Mouse (Mus musculus): ENCODE data around the gene Lpp. TPM values are rescaled to one million over a fixed set of nuclear protein-coding genes. Genes with fewer than 3 reads are reported as not detected.

Gene Lpp
- polyA plus RNA-seq, 1 experiment, result 15.0 TPM

- DNase-seq, result no peak
- Histone ChIP-seq H3K4me1 (replicated peaks; ENCODE audit: control insufficient read depth, insufficient read depth, low read length) (0 out of 2 replicates have a peak, but pooled peaks cover 3% of the 10 kb centered on the region), H3K27me3 (ENCODE audit: control insufficient read depth, insufficient read depth, low read length) (no peaks in the 10 kb centered on the region), H3K36me3 (ENCODE audit: control insufficient read depth, insufficient read depth, low read length) (no peaks in the 10 kb centered on the region), H3K27ac (ENCODE audit: control insufficient read depth, insufficient read depth, low read length) (no peak overlapping the region), H3K4me3 (ENCODE audit: control insufficient read depth, insufficient read depth, low read length) (no peak overlapping the region)
- no peak for TF ChIP-seq CTCF (IDR thresholded peaks at IDR 0.05; ENCODE audit: borderline replicate concordance, control insufficient read depth, extremely low read depth, insufficient read depth, low read length, poor library complexity)
- TF ChIP-seq POLR2A (IDR thresholded peaks at IDR 0.05; ENCODE audit: control insufficient read depth, extremely low read depth, insufficient read depth, low read length, poor library complexity), result no peak
- 92% methylated on average over 7 of the region's 7 CpGs for WGBS
These were observed 205.3 kb downstream of the Lpp start for GRCm38 (mm10) chr16:24598567-24598966.

GRCm38 (mm10) chr16:24599766-24600165 is 206.5 kb downstream of the Lpp start:
- WGBS, result 65% methylated on average over 7 of the region's 7 CpGs
- 0 out of 2 replicates have a peak, but pooled peaks cover 3% of the 10 kb centered on the region for H3K4me1 ChIP-seq (replicated peaks; ENCODE audit: control insufficient read depth, insufficient read depth, low read length)
- H3K27me3 ChIP-seq (ENCODE audit: control insufficient read depth, insufficient read depth, low read length), result no peaks in the 10 kb centered on the region
- no peak overlapping the region for H3K27ac ChIP-seq (ENCODE audit: control insufficient read depth, insufficient read depth, low read length)
- H3K4me3 ChIP-seq (ENCODE audit: control insufficient read depth, insufficient read depth, low read length), result no peak overlapping the region
- no peaks in the 10 kb centered on the region for H3K36me3 ChIP-seq (ENCODE audit: control insufficient read depth, insufficient read depth, low read length)
- TF ChIP-seq CTCF (IDR thresholded peaks at IDR 0.05; ENCODE audit: borderline replicate concordance, control insufficient read depth, extremely low read depth, insufficient read depth, low read length, poor library complexity) (no peak), POLR2A (IDR thresholded peaks at IDR 0.05; ENCODE audit: control insufficient read depth, extremely low read depth, insufficient read depth, low read length, poor library complexity) (no peak)
- DNase-seq, result no peak

- no peaks in the 10 kb centered on the region for H3K36me3 ChIP-seq (ENCODE audit: control insufficient read depth, insufficient read depth, low read length)
- H3K4me3 ChIP-seq (ENCODE audit: control insufficient read depth, insufficient read depth, low read length), result no peak overlapping the region
- 87% methylated on average over 14 of the region's 14 CpGs for WGBS
- no peaks in the 10 kb centered on the region for H3K27me3 ChIP-seq (ENCODE audit: control insufficient read depth, insufficient read depth, low read length)
- 0 out of 2 replicates have a peak, but pooled peaks cover 3% of the 10 kb centered on the region for H3K4me1 ChIP-seq (replicated peaks; ENCODE audit: control insufficient read depth, insufficient read depth, low read length)
- TF ChIP-seq POLR2A (IDR thresholded peaks at IDR 0.05; ENCODE audit: control insufficient read depth, extremely low read depth, insufficient read depth, low read length, poor library complexity) (no peak), CTCF (IDR thresholded peaks at IDR 0.05; ENCODE audit: borderline replicate concordance, control insufficient read depth, extremely low read depth, insufficient read depth, low read length, poor library complexity) (no peak)
- no peak overlapping the region for H3K27ac ChIP-seq (ENCODE audit: control insufficient read depth, insufficient read depth, low read length)
- no peak for DNase-seq
These were observed 207.1 kb downstream of the Lpp start for GRCm38 (mm10) chr16:24600260-24600948.

- 53% methylated on average over 4 of the region's 4 CpGs for WGBS
- Histone ChIP-seq H3K4me3 (ENCODE audit: control insufficient read depth, insufficient read depth, low read length) (no peak overlapping the region), H3K4me1 (replicated peaks; ENCODE audit: control insufficient read depth, insufficient read depth, low read length) (0 out of 2 replicates have a peak, but pooled peaks cover 3% of the 10 kb centered on the region), H3K27ac (ENCODE audit: control insufficient read depth, insufficient read depth, low read length) (no peak overlapping the region), H3K36me3 (ENCODE audit: control insufficient read depth, insufficient read depth, low read length) (no peaks in the 10 kb centered on the region), H3K27me3 (ENCODE audit: control insufficient read depth, insufficient read depth, low read length) (no peaks in the 10 kb centered on the region)
- TF ChIP-seq POLR2A (IDR thresholded peaks at IDR 0.05; ENCODE audit: control insufficient read depth, extremely low read depth, insufficient read depth, low read length, poor library complexity) (no peak), CTCF (IDR thresholded peaks at IDR 0.05; ENCODE audit: borderline replicate concordance, control insufficient read depth, extremely low read depth, insufficient read depth, low read length, poor library complexity) (no peak)
- no peak for DNase-seq
These were observed 210.0 kb downstream of the Lpp start for GRCm38 (mm10) chr16:24603342-24603741.

GRCm38 (mm10) chr16:24607896-24608457 is 214.7 kb downstream of the Lpp start:
- no peaks in the 10 kb centered on the region for H3K36me3 ChIP-seq (ENCODE audit: control insufficient read depth, insufficient read depth, low read length)

GRCm38 (mm10) chr16:24619458-24619857 is 226.2 kb downstream of the Lpp start:
- DNase-seq, result no peak
- Histone ChIP-seq H3K36me3 (ENCODE audit: control insufficient read depth, insufficient read depth, low read length) (no peaks in the 10 kb centered on the region), H3K4me1 (replicated peaks; ENCODE audit: control insufficient read depth, insufficient read depth, low read length) (no peaks in the 10 kb centered on the region), H3K4me3 (ENCODE audit: control insufficient read depth, insufficient read depth, low read length) (no peak overlapping the region), H3K27ac (ENCODE audit: control insufficient read depth, insufficient read depth, low read length) (no peak overlapping the region), H3K27me3 (ENCODE audit: control insufficient read depth, insufficient read depth, low read length) (no peaks in the 10 kb centered on the region)
- 97% methylated on average over 6 of the region's 6 CpGs for WGBS
- TF ChIP-seq CTCF (IDR thresholded peaks at IDR 0.05; ENCODE audit: borderline replicate concordance, control insufficient read depth, extremely low read depth, insufficient read depth, low read length, poor library complexity) (no peak), POLR2A (IDR thresholded peaks at IDR 0.05; ENCODE audit: control insufficient read depth, extremely low read depth, insufficient read depth, low read length, poor library complexity) (no peak)

More at GRCm38 (mm10) chr16:24607896-24608457, 214.7 kb downstream of the Lpp start:
- TF ChIP-seq POLR2A (IDR thresholded peaks at IDR 0.05; ENCODE audit: control insufficient read depth, extremely low read depth, insufficient read depth, low read length, poor library complexity) (no peak), CTCF (IDR thresholded peaks at IDR 0.05; ENCODE audit: borderline replicate concordance, control insufficient read depth, extremely low read depth, insufficient read depth, low read length, poor library complexity) (no peak)
- DNase-seq, result no peak
- no peaks in the 10 kb centered on the region for H3K4me1 ChIP-seq (replicated peaks; ENCODE audit: control insufficient read depth, insufficient read depth, low read length)
- H3K27ac ChIP-seq (ENCODE audit: control insufficient read depth, insufficient read depth, low read length), result no peak overlapping the region
- no peaks in the 10 kb centered on the region for H3K27me3 ChIP-seq (ENCODE audit: control insufficient read depth, insufficient read depth, low read length)
- H3K4me3 ChIP-seq (ENCODE audit: control insufficient read depth, insufficient read depth, low read length), result no peak overlapping the region
- WGBS, result 98% methylated on average over 8 of the region's 8 CpGs

All from thymus, adult 2 months (tissue).